Mouse (Mus musculus) ovary, postnatal 14 days (tissue): Measurements from ENCODE around the gene Cypt2.
"Not testable (repeated sequence)": the region's sequence is repeated elsewhere in the genome, so short reads cannot be mapped to it uniquely, and the experiment has no call there.

ENCODE experiments used
- DNase-seq: peaks from one replicate; pipeline ENCODE4 v3.0.0; 2022; ENCODE audit warnings: low spot score

The Cypt2 gene

GRCm38 (mm10) chrX:105499472-105499871 is at the start of gene Cypt2:
Gene Cypt2, plus strand, starts transcription at chrX:105499772.
- not testable (repeated sequence) for DNase-seq

GRCm38 (mm10) chrX:105546234-105546633 is 46.7 kb downstream of the Cypt2 start:
- DNase-seq, result peak; percentile 0
